Mouse (Mus musculus): ENCODE results near the gene Chd3. TPM values are rescaled to one million over a fixed set of nuclear protein-coding genes. Genes with fewer than 3 reads are reported as not detected.

Gene Chd3
- total and polyA plus RNA-seq, 2 experiments from 2014 or later = 12.4 to 23.6 TPM

DNA sequence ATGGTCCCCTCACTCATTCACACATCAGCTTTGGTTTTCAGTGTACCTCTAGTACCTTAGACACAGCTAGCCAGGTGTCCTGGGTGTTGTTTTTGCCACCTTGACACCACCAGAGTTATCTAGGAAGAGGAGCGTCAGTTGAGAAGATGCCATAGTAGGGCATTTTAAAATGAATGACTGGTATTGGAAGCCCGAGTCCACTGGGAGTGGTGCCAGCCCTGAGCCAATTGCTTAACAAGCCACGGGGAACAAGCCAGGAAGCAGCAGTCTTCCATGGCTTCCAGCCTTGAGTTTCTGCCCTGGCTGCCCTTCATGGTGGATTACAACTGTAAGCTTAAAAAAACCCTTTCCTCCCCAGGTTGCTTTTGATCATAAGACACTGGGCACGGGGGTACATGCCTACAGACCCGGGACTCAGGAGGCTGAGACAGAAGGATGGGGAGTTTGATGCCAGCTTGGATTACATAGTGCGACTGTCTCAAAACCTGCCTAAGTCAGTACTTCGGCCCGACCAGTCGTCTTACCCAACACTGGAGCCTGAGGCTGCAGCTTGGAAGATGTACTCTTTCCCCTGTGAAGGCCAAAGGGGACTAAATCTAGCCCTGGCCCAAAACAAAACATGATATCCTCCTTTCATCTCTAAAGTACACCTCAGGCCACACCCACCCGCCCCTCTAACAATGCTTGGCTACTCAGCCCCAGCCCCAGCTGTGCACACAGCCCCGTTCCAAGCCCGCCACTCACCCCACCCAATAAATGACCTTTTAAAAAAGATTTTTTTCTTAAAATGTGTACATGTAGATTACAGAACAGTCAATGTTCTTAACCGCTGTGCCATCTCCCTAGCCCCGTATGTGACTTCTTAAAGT is 20.6 kb upstream of the Chd3 start:
- Histone ChIP-seq H3K27ac (ENCODE audit: low read depth) (no peak overlapping the region), H3K4me3 (ENCODE audit: low read depth, low read length) (no peak overlapping the region), H3K4me1 (ENCODE audit: control insufficient read depth, insufficient read depth) (no peaks in the 10 kb centered on the region), H3K36me3 (replicated peaks; ENCODE audit: control insufficient read depth, insufficient read depth, low read length) (no peaks in the 10 kb centered on the region), H3K9me3 (replicated peaks; ENCODE audit: control insufficient read depth, low read length) (no peaks in the 10 kb centered on the region), H3K4me2 (ENCODE audit: low read depth, low read length) (no peak overlapping the region), H3K27me3 (ENCODE audit: control insufficient read depth, insufficient read depth, low read length) (no peaks in the 10 kb centered on the region), H3K9ac (replicated peaks; ENCODE audit: low read depth, low read length) (no peak overlapping the region)
- TF ChIP-seq EP300 (IDR thresholded peaks at IDR 0.05; ENCODE audit: low read depth) = no peak
- WGBS = 62% methylated on average over 14 of the region's 14 CpGs
- no peak for ATAC-seq (ENCODE audit: insufficient read depth, low read depth)
- DNase-seq (ENCODE audit: low spot score) = no peak

- Histone ChIP-seq H3K27me3 (ENCODE audit: control insufficient read depth, insufficient read depth, low read length) (no peaks in the 10 kb centered on the region), H3K9me3 (replicated peaks; ENCODE audit: control insufficient read depth, low read length) (no peaks in the 10 kb centered on the region), H3K27ac (ENCODE audit: low read depth) (no peak overlapping the region), H3K4me2 (ENCODE audit: low read depth, low read length) (no peak overlapping the region), H3K36me3 (replicated peaks; ENCODE audit: control insufficient read depth, insufficient read depth, low read length) (no peaks in the 10 kb centered on the region), H3K4me3 (ENCODE audit: low read depth, low read length) (no peak overlapping the region), H3K4me1 (ENCODE audit: control insufficient read depth, insufficient read depth) (no peaks in the 10 kb centered on the region), H3K9ac (replicated peaks; ENCODE audit: low read depth, low read length) (no peak overlapping the region)
- no peak for TF ChIP-seq CTCF (IDR thresholded peaks at IDR 0.05; ENCODE audit: low read depth)
- TF ChIP-seq EP300 (IDR thresholded peaks at IDR 0.05; ENCODE audit: low read depth) = no peak
- 94% methylated on average over 4 of the region's 4 CpGs for WGBS
- no peak for ATAC-seq (ENCODE audit: insufficient read depth, low read depth)
- no peak for DNase-seq (ENCODE audit: low spot score)
Observed at GRCm38 (mm10) chr11:69388680-69389079, 19.5 kb upstream of the Chd3 start.

DNA sequence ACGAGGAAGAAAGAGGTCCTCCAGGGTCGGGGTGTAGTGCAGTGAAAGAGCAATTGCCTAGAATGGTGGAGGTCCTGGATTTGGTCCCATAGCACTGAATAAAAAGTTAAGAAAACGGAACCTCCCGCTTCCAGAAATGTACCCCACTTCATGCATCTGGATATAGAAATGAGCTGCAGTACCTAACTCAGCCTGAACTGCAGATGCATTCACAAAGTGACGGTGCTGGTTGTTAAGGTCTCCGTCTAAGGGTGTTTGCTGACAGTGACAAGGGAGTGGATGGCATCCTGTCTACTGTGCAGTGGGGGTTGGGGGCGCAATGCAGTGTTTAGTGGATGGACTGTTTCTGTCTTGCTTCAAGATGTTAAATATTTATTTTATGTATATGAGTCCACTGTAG is 17.6 kb upstream of the Chd3 start:
- ATAC-seq (ENCODE audit: insufficient read depth, low read depth) = no peak
- Histone ChIP-seq H3K4me1 (ENCODE audit: control insufficient read depth, insufficient read depth) (0 out of 2 replicates have a peak, but pooled peaks cover 7% of the 10 kb centered on the region), H3K4me3 (ENCODE audit: low read depth, low read length) (no peak overlapping the region), H3K27me3 (ENCODE audit: control insufficient read depth, insufficient read depth, low read length) (no peaks in the 10 kb centered on the region), H3K4me2 (ENCODE audit: low read depth, low read length) (no peak overlapping the region), H3K9ac (replicated peaks; ENCODE audit: low read depth, low read length) (no peak overlapping the region), H3K36me3 (replicated peaks; ENCODE audit: control insufficient read depth, insufficient read depth, low read length) (no peaks in the 10 kb centered on the region), H3K27ac (ENCODE audit: low read depth) (no peak overlapping the region), H3K9me3 (replicated peaks; ENCODE audit: control insufficient read depth, low read length) (no peaks in the 10 kb centered on the region)
- 67% methylated on average over 7 of the region's 7 CpGs for WGBS
- DNase-seq (ENCODE audit: low spot score) = no peak
- TF ChIP-seq CTCF (IDR thresholded peaks at IDR 0.05; ENCODE audit: low read depth) = no peak
- no peak for TF ChIP-seq EP300 (IDR thresholded peaks at IDR 0.05; ENCODE audit: low read depth)

DNA sequence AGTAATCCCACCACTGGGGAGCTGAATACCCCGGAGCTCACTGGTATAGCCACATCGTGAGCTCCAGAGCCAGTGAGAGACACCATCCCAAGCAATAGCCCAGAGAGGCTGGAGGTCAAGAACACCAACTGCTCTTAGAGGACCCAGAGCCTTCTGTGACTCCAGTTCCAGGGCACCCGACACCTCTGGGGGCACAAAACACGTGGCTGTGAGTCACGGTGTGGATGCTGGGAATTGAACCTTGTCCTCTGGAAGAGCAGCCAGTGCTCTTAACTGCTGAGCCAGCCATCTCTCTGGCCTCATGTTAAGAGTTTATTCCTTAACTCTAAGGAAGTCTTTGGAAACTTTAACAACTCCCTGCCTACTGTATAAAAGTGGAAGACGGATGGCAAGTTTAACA is 15.8 kb upstream of the Chd3 start:
- ATAC-seq (ENCODE audit: insufficient read depth, low read depth) = no peak
- Histone ChIP-seq H3K27me3 (ENCODE audit: control insufficient read depth, insufficient read depth, low read length) (no peaks in the 10 kb centered on the region), H3K27ac (ENCODE audit: low read depth) (no peak overlapping the region), H3K36me3 (replicated peaks; ENCODE audit: control insufficient read depth, insufficient read depth, low read length) (no peaks in the 10 kb centered on the region), H3K4me2 (ENCODE audit: low read depth, low read length) (no peak overlapping the region), H3K9me3 (replicated peaks; ENCODE audit: control insufficient read depth, low read length) (no peaks in the 10 kb centered on the region), H3K4me3 (ENCODE audit: low read depth, low read length) (no peak overlapping the region), H3K4me1 (ENCODE audit: control insufficient read depth, insufficient read depth) (0 out of 2 replicates have a peak, but pooled peaks cover 7% of the 10 kb centered on the region), H3K9ac (replicated peaks; ENCODE audit: low read depth, low read length) (no peak overlapping the region)
- TF ChIP-seq EP300 (IDR thresholded peaks at IDR 0.05; ENCODE audit: low read depth) (no peak), CTCF (IDR thresholded peaks at IDR 0.05; ENCODE audit: low read depth) (no peak)
- no peak for DNase-seq (ENCODE audit: low spot score)
- WGBS = 69% methylated on average over 6 of the region's 6 CpGs

DNA sequence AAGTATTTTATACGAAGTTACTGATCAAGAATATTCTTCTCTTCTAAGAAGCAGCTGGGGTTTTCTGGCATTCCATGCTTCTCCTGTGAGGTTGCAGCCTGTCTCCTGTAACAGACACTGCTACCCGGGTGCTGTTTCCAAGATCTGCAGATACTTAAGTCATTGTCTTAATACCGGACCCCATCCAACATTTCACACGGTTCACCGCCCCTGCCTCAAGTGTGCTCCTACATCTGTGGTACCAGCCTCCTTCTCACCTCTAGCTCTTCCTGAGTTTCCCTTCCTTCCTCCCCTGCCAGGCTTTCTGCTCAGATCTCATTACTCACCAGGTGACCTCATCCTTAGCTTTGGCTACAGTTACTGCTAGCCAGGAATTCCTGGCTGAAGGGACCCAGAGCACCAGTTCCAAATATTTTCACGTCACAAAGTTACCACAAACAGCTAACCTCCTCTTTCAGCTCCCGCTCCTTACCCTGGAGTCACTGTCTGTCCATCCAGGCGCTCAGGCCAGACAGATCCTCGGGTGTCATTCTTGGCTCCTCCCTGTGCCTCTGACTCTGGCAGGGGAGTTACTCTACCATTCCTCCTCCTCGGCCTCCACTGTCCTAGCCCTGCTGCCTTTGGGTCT is 13.4 kb upstream of the Chd3 start:
- 52% methylated on average over 10 of the region's 10 CpGs for WGBS
- ATAC-seq (ENCODE audit: insufficient read depth, low read depth) (no peak; the same call in 1 of the 2 replicates), DNase-seq (ENCODE audit: low spot score) (no peak)
- Histone ChIP-seq H3K4me3 (ENCODE audit: low read depth, low read length) (no peak overlapping the region), H3K9me3 (replicated peaks; ENCODE audit: control insufficient read depth, low read length) (no peaks in the 10 kb centered on the region), H3K36me3 (replicated peaks; ENCODE audit: control insufficient read depth, insufficient read depth, low read length) (no peaks in the 10 kb centered on the region), H3K27me3 (ENCODE audit: control insufficient read depth, insufficient read depth, low read length) (no peaks in the 10 kb centered on the region), H3K4me2 (ENCODE audit: low read depth, low read length) (no peak overlapping the region), H3K27ac (ENCODE audit: low read depth) (no peak overlapping the region), H3K4me1 (ENCODE audit: control insufficient read depth, insufficient read depth) (0 out of 2 replicates have a peak, but pooled peaks cover 7% of the 10 kb centered on the region), H3K9ac (replicated peaks; ENCODE audit: low read depth, low read length) (no peak overlapping the region; the same call in 1 of the 2 replicates)
- no peak for TF ChIP-seq EP300 (IDR thresholded peaks at IDR 0.05; ENCODE audit: low read depth)
- TF ChIP-seq CTCF (IDR thresholded peaks at IDR 0.05; ENCODE audit: low read depth) = no peak

All from heart, postnatal 0 days (tissue).